Mouse (Mus musculus): Measurements from ENCODE around the gene Agap1.

DNA sequence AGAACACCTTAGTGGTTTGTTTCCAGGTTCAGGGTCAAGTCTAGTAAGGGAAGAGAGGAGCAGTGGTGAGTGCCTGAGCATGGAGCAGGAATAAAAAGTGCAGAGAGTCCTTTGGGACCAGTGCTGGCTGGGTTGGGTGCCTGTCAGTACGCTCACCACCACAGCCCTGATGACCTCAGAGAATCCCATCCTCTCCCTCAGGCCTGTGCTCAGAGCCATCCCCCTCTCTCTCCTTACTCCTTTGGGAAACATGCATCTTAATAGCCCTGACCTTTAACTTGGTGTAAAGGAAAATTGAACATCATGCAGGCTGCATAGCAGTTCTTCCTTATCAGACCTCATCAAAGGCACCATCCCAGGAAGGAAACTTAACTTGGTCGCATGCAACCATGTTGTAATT is 252.3 kb downstream of the Agap1 start:
- no peak for TF ChIP-seq CTCF (IDR thresholded peaks at IDR 0.05; ENCODE audit: control insufficient read depth, insufficient read depth, low read length)
- TF ChIP-seq POLR2A (IDR thresholded peaks at IDR 0.05; ENCODE audit: borderline replicate concordance, control insufficient read depth, low read depth, low read length): no peak

Data from bone marrow, adult 2 months (tissue).